Mouse (Mus musculus) myocyte (in vitro differentiated cells): Measurements from ENCODE around the gene Saysd1. TPM values are rescaled to one million over a fixed set of nuclear protein-coding genes. Genes with fewer than 3 reads are reported as not detected.

Experiments used
- H3K27me3 ChIP-seq: one replicate; pipeline ENCODE4 v1.6.1; 2011; ENCODE audit not compliant: control insufficient read depth, insufficient read depth, insufficient read length
- H3K36me3 ChIP-seq: one replicate; pipeline ENCODE4 v1.6.1; 2011; ENCODE audit not compliant: control insufficient read depth, insufficient read depth
- H3K4me2 ChIP-seq: one replicate; pipeline ENCODE4 v1.6.1; 2011; ENCODE audit warnings: low read depth, control low read depth
- H3K4me3 ChIP-seq: one replicate; pipeline ENCODE4 v1.5.1; 2011; ENCODE audit warnings: mild to moderate bottlenecking, control low read depth, moderate library complexity
- H3K79me2 ChIP-seq: one replicate; pipeline ENCODE4 v1.6.1; 2011; ENCODE audit not compliant: control insufficient read depth, insufficient read depth
- H3ac ChIP-seq: one replicate; pipeline ENCODE4 v1.6.1; 2011; ENCODE audit not compliant: control insufficient read depth, insufficient read length
- CEBPB ChIP-seq: IDR thresholded peaks from 2 replicates; pipeline ENCODE4 v1.6.1; 2011; ENCODE audit warnings: mild to moderate bottlenecking, moderate library complexity; ENCODE audit not compliant: poor library complexity, insufficient read depth, severe bottlenecking
- E2F4 ChIP-seq: IDR thresholded peaks from one replicate; pipeline ENCODE4 v1.6.1; 2011; ENCODE audit warnings: mild to moderate bottlenecking, control low read depth, moderate library complexity; ENCODE audit not compliant: insufficient read depth
- MAX ChIP-seq: IDR thresholded peaks from one replicate; pipeline ENCODE4 v1.6.1; 2011; ENCODE audit warnings: low read depth, mild to moderate bottlenecking, control low read depth
- MYOD1 ChIP-seq, 3 experiments: IDR thresholded peaks; one replicate each; pipeline ENCODE4 v1.6.1; 2011; ENCODE audit warnings: control low read depth in 2 of 3, low read depth in 2 of 3, mild to moderate bottlenecking in 2 of 3, moderate library complexity in 1 of 3; ENCODE audit not compliant: insufficient read length in 2 of 3, control insufficient read depth in 1 of 3
- MYOG ChIP-seq, 3 experiments: IDR thresholded peaks; one replicate each; pipeline ENCODE4 v1.6.1; 2011; ENCODE audit warnings: control low read depth in 2 of 3, low read depth in 2 of 3, mild to moderate bottlenecking in 2 of 3; ENCODE audit not compliant: insufficient read length in 2 of 3, control insufficient read depth in 1 of 3, insufficient read depth in 1 of 3
- POLR2A ChIP-seq: IDR thresholded peaks from one replicate; pipeline ENCODE4 v1.6.1; 2011; ENCODE audit warnings: low read depth, mild to moderate bottlenecking, control low read depth, moderate library complexity; ENCODE audit not compliant: insufficient read length
- POLR2AphosphoS2 ChIP-seq: IDR thresholded peaks from one replicate; pipeline ENCODE4 v1.6.1; 2011; ENCODE audit warnings: low read depth, control low read depth; ENCODE audit not compliant: insufficient read length
- REST ChIP-seq: IDR thresholded peaks from one replicate; pipeline ENCODE4 v1.6.1; 2011; ENCODE audit warnings: mild to moderate bottlenecking, control low read depth, moderate library complexity; ENCODE audit not compliant: insufficient read depth, insufficient read length
- SRF ChIP-seq: IDR thresholded peaks from one replicate; pipeline ENCODE4 v1.6.1; 2011; ENCODE audit warnings: low read depth; ENCODE audit not compliant: control insufficient read depth, insufficient read length
- TCF12 ChIP-seq: IDR thresholded peaks from one replicate; pipeline ENCODE4 v1.6.1; 2011; ENCODE audit warnings: mild to moderate bottlenecking, control low read depth; ENCODE audit not compliant: poor library complexity, insufficient read depth, severe bottlenecking
- TCF3 ChIP-seq: IDR thresholded peaks from one replicate; pipeline ENCODE4 v1.6.1; 2011; ENCODE audit warnings: low read depth, control low read depth; ENCODE audit not compliant: insufficient read length
- USF1 ChIP-seq: IDR thresholded peaks from one replicate; pipeline ENCODE4 v1.6.1; 2011; ENCODE audit warnings: low read depth, mild to moderate bottlenecking, control low read depth, moderate library complexity
- polyA plus RNA-seq: library from polyadenylated mRNA; unstranded; fragments of >200 nt; fragmentation: generic; extraction: Trizol; gene quantifications from one replicate; pipeline ENCODE4 v1.2.1, GENCODE M21; 2012; ENCODE audit warnings: missing spikeins

Saysd1 gene
- polyA plus RNA-seq, 1 experiment, result 10.5 TPM

- Histone ChIP-seq H3K79me2 (peaks cover 10% of the 10 kb centered on the region), H3ac (no peak overlapping the region), H3K27me3 (no peaks in the 10 kb centered on the region), H3K4me2 (no peak overlapping the region), H3K4me3 (no peak overlapping the region), H3K36me3 (peaks cover 9% of the 10 kb centered on the region)
- TF ChIP-seq TCF3 (no peak), MYOG (IDR thresholded peaks at IDR 0.05; ENCODE audit: control insufficient read depth in 1 of 3, insufficient read depth in 1 of 3, insufficient read length in 2 of 3, low read depth in 2 of 3) (no peak), REST (no peak), POLR2AphosphoS2 (no peak), CEBPB (no peak), MAX (no peak), MYOD1 (IDR thresholded peaks at IDR 0.05; ENCODE audit: control insufficient read depth in 1 of 3, insufficient read length in 2 of 3, low read depth in 2 of 3) (no peak), USF1 (no peak), E2F4 (no peak), POLR2A (no peak), TCF12 (no peak), SRF (no peak)
Measured at GRCm38 (mm10) chr14:20147854-20148253, 9.5 kb upstream of the Saysd1 start.

- Histone ChIP-seq H3ac (no peak overlapping the region), H3K27me3 (no peaks in the 10 kb centered on the region), H3K4me3 (no peak overlapping the region), H3K36me3 (peaks cover 9% of the 10 kb centered on the region), H3K4me2 (no peak overlapping the region), H3K79me2 (no peaks in the 10 kb centered on the region)
- TF ChIP-seq MYOD1 (IDR thresholded peaks at IDR 0.05; ENCODE audit: control insufficient read depth in 1 of 3, insufficient read length in 2 of 3, low read depth in 2 of 3) (peak in 2 of 3 experiments; percentile 28 to 86), POLR2AphosphoS2 (no peak), MYOG (IDR thresholded peaks at IDR 0.05; ENCODE audit: control insufficient read depth in 1 of 3, insufficient read depth in 1 of 3, insufficient read length in 2 of 3, low read depth in 2 of 3) (peak in 2 of 3 experiments; percentile 58 to 68)
Measured at GRCm38 (mm10) chr14:20144093-20144492, 5.8 kb upstream of the Saysd1 start.

GRCm38 (mm10) chr14:20134965-20135671 lies 3.2 kb downstream of the Saysd1 start:
- no peak overlapping the region for H3K4me3 ChIP-seq
- no peaks in the 10 kb centered on the region for H3K27me3 ChIP-seq
- no peaks in the 10 kb centered on the region for H3K79me2 ChIP-seq
- H3K36me3 ChIP-seq, result no peaks in the 10 kb centered on the region
- no peak for TF ChIP-seq TCF3
- TF ChIP-seq POLR2AphosphoS2, result no peak
- TF ChIP-seq E2F4, result no peak
- no peak for TF ChIP-seq CEBPB
- no peak for TF ChIP-seq MYOG (IDR thresholded peaks at IDR 0.05; ENCODE audit: control insufficient read depth in 1 of 3, insufficient read depth in 1 of 3, insufficient read length in 2 of 3, low read depth in 2 of 3)
- no peak for TF ChIP-seq REST
- TF ChIP-seq MAX, result no peak
- no peak for TF ChIP-seq SRF
- TF ChIP-seq TCF12, result no peak
- TF ChIP-seq USF1, result no peak
- TF ChIP-seq POLR2A, result no peak
- TF ChIP-seq MYOD1 (IDR thresholded peaks at IDR 0.05; ENCODE audit: control insufficient read depth in 1 of 3, insufficient read length in 2 of 3, low read depth in 2 of 3), result no peak
- no peak overlapping the region for H3K4me2 ChIP-seq
- no peak overlapping the region for H3ac ChIP-seq

GRCm38 (mm10) chr14:20128162-20128561 lies 10.2 kb downstream of the Saysd1 start:
- H3ac ChIP-seq, result no peak overlapping the region
- H3K4me3 ChIP-seq, result no peak overlapping the region
- H3K36me3 ChIP-seq, result no peaks in the 10 kb centered on the region
- no peak for TF ChIP-seq MAX
- no peak for TF ChIP-seq CEBPB
- no peak for TF ChIP-seq POLR2AphosphoS2
- TF ChIP-seq USF1, result no peak
- TF ChIP-seq POLR2A, result no peak
- no peak for TF ChIP-seq MYOG (IDR thresholded peaks at IDR 0.05; ENCODE audit: control insufficient read depth in 1 of 3, insufficient read depth in 1 of 3, insufficient read length in 2 of 3, low read depth in 2 of 3)
- no peak for TF ChIP-seq TCF3
- no peak for TF ChIP-seq SRF
- no peak for TF ChIP-seq E2F4
- TF ChIP-seq MYOD1 (IDR thresholded peaks at IDR 0.05; ENCODE audit: control insufficient read depth in 1 of 3, insufficient read length in 2 of 3, low read depth in 2 of 3), result no peak
- no peak for TF ChIP-seq REST
- no peak for TF ChIP-seq TCF12
- H3K4me2 ChIP-seq, result no peak overlapping the region
- H3K79me2 ChIP-seq, result no peaks in the 10 kb centered on the region
- H3K27me3 ChIP-seq, result no peaks in the 10 kb centered on the region

- Histone ChIP-seq H3K36me3 (no peaks in the 10 kb centered on the region), H3K27me3 (no peaks in the 10 kb centered on the region), H3ac (no peak overlapping the region), H3K4me2 (no peak overlapping the region), H3K79me2 (no peaks in the 10 kb centered on the region), H3K4me3 (no peak overlapping the region)
- TF ChIP-seq TCF12, result no peak
- TF ChIP-seq REST, result no peak
- TF ChIP-seq TCF3, result no peak
- no peak for TF ChIP-seq USF1
- no peak for TF ChIP-seq POLR2A
- TF ChIP-seq CEBPB, result no peak
- no peak for TF ChIP-seq MAX
- no peak for TF ChIP-seq E2F4
- no peak for TF ChIP-seq POLR2AphosphoS2
- no peak for TF ChIP-seq MYOG (IDR thresholded peaks at IDR 0.05; ENCODE audit: control insufficient read depth in 1 of 3, insufficient read depth in 1 of 3, insufficient read length in 2 of 3, low read depth in 2 of 3)
Measured at GRCm38 (mm10) chr14:20127406-20128087, 10.8 kb downstream of the Saysd1 start.
